Mouse (Mus musculus) embryo, embryonic 11.5 days (tissue): ENCODE measurements around the gene Srp9.
A peak's percentile ranks its signal among the peaks of the same experiment; 100 is the strongest.

ENCODE experiments used
- DNase-seq: peaks from one replicate; pipeline ENCODE4 v3.0.0-alpha.2; 2012; ENCODE audit warnings: low read depth, low spot score

Gene Srp9

GRCm38 (mm10) chr1:182105023-182105422, 19.5 kb upstream of the Srp9 start:
- DNase-seq = no peak

DNA sequence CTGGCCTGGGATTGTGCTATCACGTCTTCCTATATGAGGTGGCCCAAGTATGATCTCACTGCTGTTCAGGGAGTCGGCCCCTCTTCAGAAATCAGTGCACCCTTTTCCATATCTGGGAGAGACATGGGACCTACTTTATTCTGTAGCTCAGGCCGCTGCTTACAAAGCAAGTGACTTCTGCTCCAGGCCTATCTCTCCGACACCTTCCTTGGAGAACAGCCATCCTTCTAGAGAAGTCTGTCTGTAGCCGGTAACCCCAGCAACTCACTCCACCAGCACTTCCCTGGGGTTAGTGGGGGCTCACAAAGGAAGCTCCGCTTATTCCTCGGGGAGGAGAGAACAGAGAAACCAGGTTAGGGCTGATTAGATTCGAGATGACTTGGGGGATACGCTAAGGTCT, 17.3 kb upstream of the Srp9 start:
- no peak for DNase-seq

DNA sequence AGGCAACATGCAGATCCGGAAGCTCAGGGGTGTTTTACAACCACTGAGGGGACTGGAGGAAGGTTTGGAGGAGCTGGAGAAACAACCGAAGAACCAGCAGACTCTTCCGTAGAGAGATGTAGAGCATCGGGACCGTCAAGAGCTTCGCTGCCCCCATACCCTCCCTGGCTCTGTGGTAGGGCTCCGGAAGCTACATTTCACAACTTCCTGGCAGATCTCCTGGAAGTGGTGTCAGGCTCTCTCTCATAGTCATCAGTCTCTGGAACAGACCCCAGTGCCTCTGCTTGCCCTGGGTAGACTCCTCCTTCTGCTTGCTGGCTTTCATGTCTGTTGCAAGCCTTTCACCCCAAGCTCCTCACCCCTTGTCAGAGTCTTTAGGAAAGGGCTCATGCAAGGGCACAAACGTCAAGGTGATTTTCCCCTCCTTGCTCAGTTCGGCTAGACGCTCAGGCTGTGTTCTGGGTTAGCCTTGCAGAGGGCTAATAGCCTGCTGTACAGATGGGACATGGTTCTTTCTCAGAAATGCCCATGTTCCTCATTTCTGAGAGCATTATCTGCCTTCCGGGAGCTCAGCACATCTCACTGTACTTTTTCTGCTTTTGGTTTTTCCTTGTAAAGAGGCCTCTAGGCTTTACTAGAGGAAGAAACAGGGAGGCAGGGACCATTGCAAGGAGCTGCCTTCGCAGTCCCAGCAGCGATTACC, 16.0 kb upstream of the Srp9 start:
- DNase-seq = no peak

- no peak for DNase-seq
These were observed 14.4 kb upstream of the Srp9 start for GRCm38 (mm10) chr1:182110185-182110584.

DNA sequence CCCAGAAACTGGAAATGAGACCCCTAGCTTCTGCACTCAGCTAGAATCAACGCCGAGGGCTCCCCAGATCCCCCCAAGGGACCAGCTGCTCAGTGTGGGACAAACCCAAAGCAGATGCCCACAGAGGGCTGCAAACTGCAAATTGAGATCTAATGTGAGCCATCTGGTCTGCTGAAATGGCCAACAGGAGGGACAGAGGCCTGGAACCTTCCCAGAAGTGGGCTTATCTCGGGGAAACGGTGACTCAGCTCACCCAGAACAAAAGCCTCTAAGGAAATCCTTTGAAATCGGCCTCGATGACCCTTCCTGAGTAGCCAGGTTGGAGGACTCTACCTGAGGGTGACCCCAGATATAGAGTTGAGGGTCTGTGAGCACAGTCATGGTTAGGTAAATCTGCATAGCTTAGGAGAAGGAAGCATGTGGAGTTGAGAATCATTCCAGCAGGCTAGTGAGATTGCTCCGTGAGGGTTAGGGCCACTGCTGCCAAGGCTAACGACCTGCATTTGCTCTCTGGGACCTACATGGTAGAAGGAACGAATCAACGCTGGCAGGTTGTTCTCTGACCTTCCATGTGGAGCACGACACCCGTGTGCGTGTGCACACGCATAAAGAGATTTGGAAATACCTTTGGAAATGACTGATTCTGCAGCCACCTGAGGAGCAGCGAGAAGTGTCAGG, 13.7 kb upstream of the Srp9 start:
- DNase-seq = no peak

- DNase-seq = no peak
These were observed 12.9 kb upstream of the Srp9 start for GRCm38 (mm10) chr1:182111386-182112317.

GRCm38 (mm10) chr1:182112385-182112784, 12.2 kb upstream of the Srp9 start:
- DNase-seq = no peak

GRCm38 (mm10) chr1:182113131-182113530, 11.4 kb upstream of the Srp9 start:
- no peak for DNase-seq

- no peak for DNase-seq
These were observed 10.7 kb upstream of the Srp9 start for GRCm38 (mm10) chr1:182113587-182114500.

DNA sequence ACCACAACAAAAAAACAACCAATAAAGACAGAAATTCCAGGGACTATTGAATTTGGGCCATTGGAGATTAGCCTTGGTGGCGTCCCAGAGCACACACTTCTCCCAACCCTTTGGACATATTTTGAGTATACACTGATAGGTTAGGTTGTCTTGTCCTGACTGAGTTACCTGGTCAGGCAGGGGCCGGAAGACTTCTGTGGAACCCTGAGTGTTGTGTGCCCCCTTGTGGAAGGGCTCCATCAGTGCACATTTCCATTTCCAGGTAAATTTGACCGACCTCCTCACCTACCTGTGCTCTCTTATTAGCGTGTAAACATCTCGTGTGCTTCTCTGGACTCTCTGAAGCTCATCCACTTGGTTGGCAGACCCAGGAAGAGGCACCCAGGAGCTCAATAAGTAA, 9.3 kb upstream of the Srp9 start:
- DNase-seq = no peak

DNA sequence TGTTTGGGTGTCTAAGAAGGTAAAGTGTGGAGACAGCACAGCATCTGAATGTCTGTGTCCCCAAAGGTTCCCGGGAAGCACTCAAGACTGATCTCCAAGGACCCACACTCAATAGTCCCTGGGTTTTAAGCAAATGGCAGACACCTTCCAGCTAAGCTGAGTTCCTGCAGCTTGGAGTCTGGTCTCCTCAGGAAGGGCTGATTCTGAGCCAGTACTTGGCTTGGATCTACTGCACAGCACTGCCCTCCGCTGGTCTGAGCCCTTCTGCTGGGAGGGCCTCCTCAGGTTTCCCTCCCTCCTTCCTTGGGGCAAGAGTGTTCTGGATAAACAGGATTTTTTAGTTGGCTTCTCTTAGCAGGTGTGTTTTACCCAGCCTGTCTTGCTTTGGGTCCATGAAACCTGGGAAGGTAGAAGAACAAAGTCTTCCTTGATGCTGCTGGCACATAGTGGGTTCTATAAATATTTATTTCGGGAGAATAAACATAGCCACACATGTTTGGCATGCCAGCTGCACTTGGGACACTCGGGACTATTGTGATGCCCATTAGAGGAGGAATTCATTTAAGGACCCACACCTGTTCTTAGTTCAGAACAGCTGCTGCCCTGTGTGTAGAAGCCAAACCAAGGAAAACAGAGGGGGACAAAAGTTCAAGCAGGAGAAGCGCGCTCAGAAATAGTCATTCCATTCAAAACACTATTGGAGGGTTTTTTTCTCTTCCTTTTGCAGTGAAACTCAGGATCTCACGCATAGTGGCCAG, 8.7 kb upstream of the Srp9 start:
- no peak for DNase-seq

GRCm38 (mm10) chr1:182122413-182122812, 2.1 kb upstream of the Srp9 start:
- DNase-seq = no peak

DNA sequence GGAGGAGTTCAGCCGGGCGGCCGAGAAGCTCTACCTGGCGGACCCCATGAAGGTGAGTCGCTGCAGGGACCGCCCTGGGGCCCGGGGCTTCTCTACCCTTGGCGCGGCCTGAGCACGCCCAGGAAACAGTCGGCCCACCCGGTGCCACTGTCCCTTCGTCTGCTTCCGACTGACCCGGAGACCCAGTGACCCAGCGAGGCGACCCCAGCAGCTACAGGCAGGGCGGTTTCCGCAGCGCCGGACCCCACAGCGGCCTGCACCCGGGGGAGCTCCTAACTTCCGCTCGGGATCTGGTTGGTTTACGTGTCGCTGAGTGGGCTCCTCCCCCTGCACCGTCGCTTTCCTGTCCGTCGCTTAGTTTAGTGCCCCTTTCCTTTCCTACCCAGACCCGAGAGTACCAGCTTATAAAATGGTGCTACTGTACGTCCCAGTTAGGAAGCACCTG, 409 bp downstream of the Srp9 start:
- peak; percentile 61 for DNase-seq

DNA sequence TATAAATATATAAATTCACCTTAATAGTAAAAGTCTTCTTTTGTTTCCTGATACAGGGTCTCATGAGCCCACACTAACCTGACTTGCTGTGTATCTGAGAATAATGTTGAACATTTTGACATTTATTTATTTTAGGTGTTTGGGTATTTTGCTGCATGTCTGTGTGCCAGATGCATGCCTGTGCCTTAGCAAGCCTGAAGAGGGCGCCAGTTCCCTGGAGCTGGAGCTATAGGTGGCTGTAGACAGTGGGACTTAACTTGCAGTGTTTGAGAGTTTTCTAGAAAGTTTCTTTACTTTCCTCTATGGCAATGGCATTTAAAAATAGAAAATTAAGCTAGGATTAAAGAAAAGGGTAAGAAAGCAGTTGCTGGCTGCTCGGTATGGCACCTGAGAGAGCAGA, 6.3 kb downstream of the Srp9 start:
- DNase-seq = no peak

DNA sequence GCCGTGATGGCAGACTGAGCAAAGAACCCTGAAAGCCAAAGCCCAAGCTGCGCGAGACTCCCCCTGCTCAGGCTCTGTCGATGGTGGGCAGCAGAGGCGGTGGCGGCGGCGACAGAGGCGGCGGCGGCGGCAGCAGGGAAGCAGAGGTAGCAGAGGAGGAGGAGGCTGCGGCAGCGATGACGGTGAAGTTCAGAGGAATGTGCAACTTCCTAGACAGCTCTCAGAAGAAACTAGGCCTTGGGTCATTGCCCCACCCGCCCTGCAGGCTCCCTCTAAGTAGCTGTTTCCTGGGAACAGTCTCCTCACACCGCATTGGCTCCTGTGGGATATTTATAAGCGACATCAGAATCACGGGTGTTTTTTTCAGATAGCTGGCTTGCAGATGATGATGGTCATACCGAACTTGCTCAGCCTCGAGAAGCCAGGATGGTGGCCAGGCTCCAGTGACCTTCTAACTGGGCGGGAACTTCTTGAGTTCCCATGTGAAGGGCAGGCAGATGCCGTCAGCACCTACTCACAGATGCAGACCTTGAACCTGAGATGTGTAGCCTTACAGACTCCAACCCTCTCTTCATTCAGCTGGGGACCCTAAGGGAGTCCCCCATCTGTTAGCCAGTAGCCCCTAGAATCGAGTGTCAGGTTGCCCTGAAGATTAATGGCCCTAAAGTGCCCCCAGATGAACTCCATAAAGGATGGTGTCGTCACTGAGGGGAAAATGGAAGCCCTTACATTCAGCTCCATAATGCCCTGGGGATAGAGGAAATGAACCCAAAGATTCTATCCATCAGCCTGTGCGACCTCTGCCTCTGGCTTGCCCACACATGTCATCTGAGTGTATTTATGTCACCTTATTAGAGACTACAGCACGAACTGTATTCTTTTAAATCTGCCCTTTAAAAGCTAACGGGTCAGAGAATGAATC, 12.9 kb downstream of the Srp9 start:
- DNase-seq = no peak

GRCm38 (mm10) chr1:182138172-182138571, 13.6 kb downstream of the Srp9 start:
- no peak for DNase-seq

- no peak for DNase-seq
These were observed 15.4 kb downstream of the Srp9 start for GRCm38 (mm10) chr1:182139937-182140336.

DNA sequence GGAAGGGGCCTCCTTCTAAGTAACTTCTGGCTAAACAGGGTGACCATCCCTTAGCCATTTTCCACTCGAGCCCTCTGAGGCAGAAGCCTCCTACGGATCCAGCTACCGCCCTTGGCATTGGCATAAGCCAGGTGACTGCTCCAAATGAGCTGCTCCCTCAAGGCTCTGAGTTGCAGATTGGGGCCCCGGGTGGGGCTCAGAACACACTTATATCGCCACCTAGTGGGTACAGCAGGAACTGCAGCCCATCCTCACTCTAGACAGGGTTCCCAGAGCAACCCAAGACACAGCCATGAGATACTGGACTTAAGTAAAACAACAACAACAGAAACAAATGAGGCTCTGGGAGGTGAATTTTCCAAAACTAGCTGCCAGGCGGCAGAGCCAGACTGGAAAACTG, 15.8 kb downstream of the Srp9 start:
- no peak for DNase-seq

DNA sequence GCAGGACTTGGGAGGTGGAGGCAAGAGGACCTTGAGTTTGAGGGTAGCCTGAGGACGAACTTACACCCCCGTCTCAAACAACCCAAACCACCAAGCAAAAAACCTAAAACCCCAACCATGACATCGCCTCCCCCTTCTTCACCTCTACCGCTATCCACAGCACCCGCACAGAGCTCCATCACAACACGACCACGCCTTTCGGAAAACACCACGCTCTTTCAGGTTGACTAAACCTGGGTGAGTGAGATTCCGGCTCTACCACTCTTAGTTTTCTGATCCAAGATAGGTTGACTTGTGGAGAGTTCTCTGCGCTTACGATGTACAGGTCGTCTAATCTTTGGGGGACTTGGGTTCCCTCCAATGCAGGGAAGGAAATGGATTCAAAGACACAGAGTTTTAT, 18.2 kb downstream of the Srp9 start:
- DNase-seq = no peak
